Mouse (Mus musculus) heart, embryonic 16.5 days (tissue): ENCODE measurements at regions not wholly inside any gene's neighbourhood (a gene's known extent, or its start where the extent isn't known, plus 50 kb on each side); places are given as distances from the start of the nearest gene placed in this dataset.
A peak's percentile ranks its signal among the peaks of the same experiment; 100 is the strongest.

Source experiments
- ATAC-seq: fragments of 200-750 bp; cut with Nextera tagmentation; replicated peaks from 2 replicates; pipeline ENCODE4 v1.8.0; 2017; ENCODE audit warnings: moderate number of reproducible peaks; ENCODE audit not compliant: insufficient read depth, low FRiP score; ENCODE audit errors: extremely low read depth
- H3K27ac ChIP-seq: fragments of 300-500 bp; sonication (generic); 2 replicates; pipeline ENCODE4 v1.5.1; 2014; ENCODE audit warnings: mild to moderate bottlenecking, low read length, control low read depth, moderate library complexity
- H3K27me3 ChIP-seq: fragments of 300-500 bp; sonication (generic); 2 replicates; pipeline ENCODE4 v1.6.1; 2014; ENCODE audit warnings: low read length, mixed read lengths; ENCODE audit not compliant: control insufficient read depth, insufficient read depth
- H3K36me3 ChIP-seq: fragments of 300-500 bp; sonication (generic); 2 replicates; pipeline ENCODE4 v1.6.1; 2014; ENCODE audit not compliant: control insufficient read depth, insufficient read depth
- H3K4me1 ChIP-seq: fragments of 300-500 bp; sonication (generic); 2 replicates; pipeline ENCODE4 v1.6.1; 2014; ENCODE audit warnings: low read length, mixed read lengths; ENCODE audit not compliant: control insufficient read depth, insufficient read depth
- H3K4me2 ChIP-seq: fragments of 300-500 bp; sonication (generic); 2 replicates; pipeline ENCODE4 v1.6.1; 2014; ENCODE audit warnings: low read depth, mild to moderate bottlenecking, control low read depth, low read length
- H3K4me3 ChIP-seq: fragments of 300-500 bp; sonication (generic); 2 replicates; pipeline ENCODE4 v1.5.1; 2014; ENCODE audit warnings: mild to moderate bottlenecking, control low read depth, low read length
- H3K9ac ChIP-seq: fragments of 300-500 bp; sonication (generic); 2 replicates; pipeline ENCODE4 v1.6.1; 2014; ENCODE audit warnings: low read length, control low read depth
- H3K9me3 ChIP-seq: fragments of 300-500 bp; sonication (generic); replicated peaks from 2 replicates; pipeline ENCODE4 v1.6.1; 2016; ENCODE audit warnings: low read length; ENCODE audit not compliant: control insufficient read depth
- WGBS: fragments of 180-500 bp; shearing (Covaris S2); extraction: QIAGEN DNeasy Blood & Tissue Kit; methylation state at CpG from one replicate; pipeline ENCODE4 v1.1.7; 2014; 5-methylcytosine and 5-hydroxymethylcytosine counted together

GRCm38 (mm10) chrX:21293666-21294065 is 118.2 kb upstream of the Gm21876 start:
- H3K27ac ChIP-seq, result no peak overlapping the region
- no peaks in the 10 kb centered on the region for H3K27me3 ChIP-seq
- 18% methylated on average over 5 of the region's 5 CpGs for WGBS
- H3K36me3 ChIP-seq, result no peaks in the 10 kb centered on the region
- no peak overlapping the region for H3K9ac ChIP-seq
- no peaks in the 10 kb centered on the region for H3K4me1 ChIP-seq
- no peaks in the 10 kb centered on the region for H3K9me3 ChIP-seq
- ATAC-seq, result no peak
- no peak overlapping the region for H3K4me2 ChIP-seq
- H3K4me3 ChIP-seq, result no peak overlapping the region

GRCm38 (mm10) chrX:21295460-21295859 is 120.0 kb upstream of the Gm21876 start:
- Histone ChIP-seq H3K4me2 (no peak overlapping the region), H3K4me3 (no peak overlapping the region), H3K27ac (no peak overlapping the region), H3K27me3 (no peaks in the 10 kb centered on the region), H3K4me1 (no peaks in the 10 kb centered on the region), H3K9ac (no peak overlapping the region), H3K36me3 (no peaks in the 10 kb centered on the region), H3K9me3 (no peaks in the 10 kb centered on the region; the same call in 1 of the 2 replicates)
- WGBS, result 24% methylated on average over 1 of the region's 1 CpGs
- no peak for ATAC-seq

DNA sequence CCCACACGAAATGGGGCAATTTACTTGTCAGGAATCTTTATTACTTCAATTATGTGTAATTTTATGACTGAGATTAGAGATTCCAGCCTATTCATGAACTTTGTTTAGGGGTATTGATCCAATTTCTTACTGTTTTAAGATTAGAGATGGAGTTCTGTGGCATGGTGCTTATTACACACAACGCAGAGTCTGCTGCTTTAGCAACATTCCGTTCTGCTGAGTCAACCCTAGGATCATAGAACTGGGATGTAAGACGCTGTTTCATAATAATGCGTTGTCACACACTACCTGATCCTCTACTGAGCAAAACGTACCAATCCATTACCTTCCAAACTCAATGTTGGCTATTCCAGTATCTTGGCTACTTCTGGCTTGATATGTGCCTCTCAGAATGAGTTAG is 121.9 kb upstream of the Gm21876 start:
- 62% methylated on average over 6 of the region's 6 CpGs for WGBS
- H3K36me3 ChIP-seq, result no peaks in the 10 kb centered on the region
- H3K27me3 ChIP-seq, result no peaks in the 10 kb centered on the region
- H3K9me3 ChIP-seq, result no peaks in the 10 kb centered on the region; the same call in 1 of the 2 replicates
- no peak overlapping the region for H3K4me2 ChIP-seq
- no peak overlapping the region for H3K27ac ChIP-seq
- no peak for ATAC-seq
- H3K9ac ChIP-seq, result no peak overlapping the region
- no peak overlapping the region for H3K4me3 ChIP-seq
- no peaks in the 10 kb centered on the region for H3K4me1 ChIP-seq

GRCm38 (mm10) chrX:21334499-21335032 is 149.8 kb upstream of the Agtr2 start:
- Histone ChIP-seq H3K9ac (0 out of 2 replicates have a peak overlapping the region, but pooled peaks have one; percentile 13), H3K27me3 (no peaks in the 10 kb centered on the region), H3K36me3 (no peaks in the 10 kb centered on the region), H3K4me3 (peak overlapping the region; percentile 53), H3K4me1 (no peaks in the 10 kb centered on the region), H3K27ac (no peak overlapping the region), H3K4me2 (peak overlapping the region; percentile 49), H3K9me3 (no peaks in the 10 kb centered on the region)
- 28% methylated on average over 13 of the region's 13 CpGs for WGBS
- no peak for ATAC-seq

DNA sequence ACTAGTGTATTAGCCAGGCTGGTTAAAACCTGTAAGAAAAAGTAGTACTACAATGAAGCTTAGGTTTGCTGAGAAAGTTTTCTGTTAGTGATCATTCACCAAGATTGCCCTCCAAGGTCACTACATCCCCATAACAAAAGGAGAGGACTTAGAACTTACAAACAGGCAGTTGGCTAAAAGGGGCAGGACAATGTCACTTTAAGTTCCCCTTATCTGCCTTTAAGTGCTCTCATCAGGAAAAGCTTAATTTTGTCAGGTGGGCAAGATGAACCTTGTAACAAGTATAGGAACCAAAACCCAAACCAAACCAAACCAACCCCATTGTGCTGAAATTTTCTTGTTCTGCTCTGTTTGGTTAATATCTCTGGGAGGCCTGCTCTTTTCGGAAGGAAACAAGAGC is 139.9 kb upstream of the Agtr2 start:
- Histone ChIP-seq H3K4me2 (no peak overlapping the region), H3K27ac (no peak overlapping the region), H3K4me3 (no peak overlapping the region), H3K9ac (no peak overlapping the region), H3K36me3 (no peaks in the 10 kb centered on the region), H3K4me1 (no peaks in the 10 kb centered on the region), H3K9me3 (no peaks in the 10 kb centered on the region), H3K27me3 (no peaks in the 10 kb centered on the region)
- WGBS, result 54% methylated on average over 1 of the region's 1 CpGs
- ATAC-seq, result no peak

GRCm38 (mm10) chrX:21350503-21350902 is 133.8 kb upstream of the Agtr2 start:
- Histone ChIP-seq H3K9ac (no peak overlapping the region), H3K36me3 (no peaks in the 10 kb centered on the region), H3K9me3 (no peaks in the 10 kb centered on the region), H3K27ac (no peak overlapping the region), H3K27me3 (no peaks in the 10 kb centered on the region), H3K4me2 (no peak overlapping the region), H3K4me1 (no peaks in the 10 kb centered on the region), H3K4me3 (no peak overlapping the region)
- 29% methylated on average over 4 of the region's 4 CpGs for WGBS
- no peak for ATAC-seq

DNA sequence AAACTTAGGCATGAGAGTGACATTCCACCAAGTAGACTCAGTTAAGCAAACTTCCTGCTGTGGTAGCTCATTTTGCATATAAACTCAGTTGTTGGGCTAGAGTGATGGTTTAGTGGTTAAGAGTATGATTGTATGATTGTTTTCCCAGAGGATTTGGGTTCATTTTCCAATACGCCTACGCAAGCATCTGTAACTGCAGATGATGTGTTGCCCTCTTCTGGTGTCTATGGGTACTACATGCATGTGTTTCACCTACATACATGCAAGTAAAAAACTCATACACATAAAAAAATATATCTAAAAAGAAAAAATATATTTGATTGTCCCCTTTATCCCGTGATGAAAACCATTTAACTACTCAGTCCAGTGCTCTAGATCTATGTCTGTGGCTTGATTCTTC is 132.0 kb upstream of the Agtr2 start:
- WGBS, result 52% methylated on average over 3 of the region's 3 CpGs

GRCm38 (mm10) chrX:21360771-21361667 is 123.3 kb upstream of the Agtr2 start:
- peak overlapping the region; percentile 82 for H3K4me2 ChIP-seq
- no peaks in the 10 kb centered on the region for H3K4me1 ChIP-seq
- no peaks in the 10 kb centered on the region for H3K27me3 ChIP-seq
- no peaks in the 10 kb centered on the region for H3K9me3 ChIP-seq
- H3K4me3 ChIP-seq, result peak overlapping the region; percentile 51
- ATAC-seq, result peak; percentile 52
- peak overlapping the region; percentile 38; the same call in 1 of the 2 replicates for H3K9ac ChIP-seq
- 18% methylated on average over 43 of the region's 43 CpGs for WGBS
- H3K36me3 ChIP-seq, result no peaks in the 10 kb centered on the region
- H3K27ac ChIP-seq, result no peak overlapping the region

More for the DNA sequence above, 132.0 kb upstream of the Agtr2 start:
- no peak overlapping the region for H3K4me3 ChIP-seq
- ATAC-seq, result no peak
- no peak overlapping the region for H3K27ac ChIP-seq
- no peaks in the 10 kb centered on the region for H3K4me1 ChIP-seq
- no peak overlapping the region for H3K9ac ChIP-seq
- no peak overlapping the region for H3K4me2 ChIP-seq
- H3K27me3 ChIP-seq, result no peaks in the 10 kb centered on the region
- no peaks in the 10 kb centered on the region for H3K9me3 ChIP-seq
- H3K36me3 ChIP-seq, result no peaks in the 10 kb centered on the region

DNA sequence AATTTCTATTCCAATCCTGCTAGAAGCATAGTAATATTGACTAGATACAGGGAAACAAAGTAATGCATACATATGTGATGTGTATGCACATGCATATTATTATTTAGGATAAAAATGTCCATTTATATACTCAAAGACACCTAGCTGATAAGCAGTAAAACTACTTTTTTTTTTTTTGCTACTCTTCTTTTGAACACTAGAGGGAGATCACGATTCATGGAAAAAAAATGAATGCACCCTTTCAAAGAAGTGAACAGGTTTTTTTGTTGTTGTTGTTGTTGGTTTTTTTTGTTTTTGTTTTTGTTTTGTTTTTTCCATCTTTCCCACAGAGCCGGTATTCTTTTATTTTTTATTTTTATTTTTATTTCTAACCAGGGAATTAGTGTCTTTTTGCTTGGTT is 99.1 kb upstream of the Agtr2 start:
- 3% methylated on average over 2 of the region's 2 CpGs for WGBS
- Histone ChIP-seq H3K4me2 (no peak overlapping the region), H3K27ac (no peak overlapping the region)

More for the DNA sequence above, 99.1 kb upstream of the Agtr2 start:
- ATAC-seq, result no peak
- H3K4me1 ChIP-seq, result no peaks in the 10 kb centered on the region
- H3K9ac ChIP-seq, result no peak overlapping the region
- H3K9me3 ChIP-seq, result no peaks in the 10 kb centered on the region
- no peaks in the 10 kb centered on the region for H3K27me3 ChIP-seq
- no peak overlapping the region for H3K4me3 ChIP-seq
- no peaks in the 10 kb centered on the region for H3K36me3 ChIP-seq
